Mouse (Mus musculus) brain, embryonic 14.5 days (tissue): ENCODE results near the gene Ift43. TPM values are rescaled to one million over a fixed set of nuclear protein-coding genes. Genes with fewer than 3 reads are reported as not detected.
A peak's percentile ranks its signal among the peaks of the same experiment; 100 is the strongest.

ENCODE experiments used
- DNase-seq: peaks from one replicate; pipeline ENCODE4 v3.0.0-alpha.2; 2011; ENCODE audit warnings: low read depth
- CTCF ChIP-seq: fragments of 200-500 bp; IDR thresholded peaks from 2 replicates; pipeline ENCODE4 v1.5.1; 2012; ENCODE audit warnings: inconsistent platforms, mild to moderate bottlenecking, moderate library complexity, borderline replicate concordance; ENCODE audit not compliant: insufficient read depth, insufficient read length; ENCODE audit errors: extremely low read depth
- POLR2A ChIP-seq: fragments of 200-500 bp; IDR thresholded peaks from 2 replicates; pipeline ENCODE4 v1.6.1; 2012; ENCODE audit warnings: mild to moderate bottlenecking, inconsistent platforms, borderline replicate concordance; ENCODE audit not compliant: poor library complexity, insufficient read depth, insufficient read length, severe bottlenecking; ENCODE audit errors: extremely low read depth
- polyA plus RNA-seq: library from polyadenylated mRNA; depleted of rRNA; stranded (reverse); fragments of >200 nt; gene quantifications from 2 replicates; pipeline ENCODE4 v1.2.3, GENCODE M21; 2012

Ift43 gene
- polyA plus RNA-seq, 1 experiment, result 37.5 TPM

DNA sequence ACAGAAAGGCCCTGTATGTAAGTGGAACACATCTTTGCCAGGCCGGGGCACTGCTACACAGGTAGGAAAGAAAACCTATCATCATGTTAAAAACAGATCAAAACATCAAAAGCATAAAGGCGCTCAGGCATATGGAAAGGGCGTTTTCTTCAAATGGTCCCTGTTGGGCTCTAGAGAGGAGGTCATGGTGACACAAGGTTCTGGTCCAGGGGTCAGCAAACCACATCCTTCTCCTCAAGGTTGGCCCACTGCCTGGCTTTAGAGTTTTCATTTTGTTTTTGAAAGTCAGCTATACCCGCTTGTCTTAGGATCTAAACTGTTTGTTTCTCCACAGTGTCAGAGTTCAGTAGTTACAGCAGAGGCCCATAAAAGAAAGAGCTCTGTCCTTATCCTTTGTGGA, 27.2 kb downstream of the Ift43 start:
- DNase-seq, result no peak
- TF ChIP-seq CTCF (no peak), POLR2A (no peak)

- TF ChIP-seq CTCF (peak; percentile 42; the same call in 1 of the 2 replicates), POLR2A (no peak)
- DNase-seq, result no peak
Measured at GRCm38 (mm10) chr12:86110637-86111036, 28.3 kb downstream of the Ift43 start.

GRCm38 (mm10) chr12:86116295-86116835, 34.0 kb downstream of the Ift43 start:
- DNase-seq, result no peak
- TF ChIP-seq POLR2A (no peak), CTCF (no peak)

- DNase-seq, result peak; percentile 25
- no peak for TF ChIP-seq CTCF
- TF ChIP-seq POLR2A, result no peak
Measured at GRCm38 (mm10) chr12:86124016-86124415, 41.7 kb downstream of the Ift43 start.

DNA sequence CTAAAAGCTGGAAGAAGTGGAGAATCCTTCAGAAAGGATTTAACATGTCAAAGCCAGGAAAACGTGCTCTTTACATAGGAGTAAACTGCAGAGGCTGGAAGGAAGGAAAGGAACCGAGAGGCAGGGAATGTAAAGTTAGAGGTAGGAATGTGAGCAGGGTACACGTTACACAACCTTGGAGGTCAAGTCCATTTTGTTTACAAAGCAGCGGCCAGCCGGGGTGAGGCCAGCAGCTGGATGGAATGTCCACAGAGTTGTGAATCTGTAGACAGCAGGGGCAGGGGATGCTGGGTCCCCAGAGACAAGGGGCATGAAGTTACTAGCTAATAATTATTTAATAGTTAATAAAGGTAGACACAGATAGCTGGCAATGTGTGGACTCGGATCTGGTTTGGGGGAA, 45.8 kb downstream of the Ift43 start:
- no peak for DNase-seq
- TF ChIP-seq CTCF (no peak), POLR2A (no peak)

- TF ChIP-seq POLR2A (no peak), CTCF (no peak)
- no peak for DNase-seq
Measured at GRCm38 (mm10) chr12:86129005-86129404, 46.7 kb downstream of the Ift43 start.

DNA sequence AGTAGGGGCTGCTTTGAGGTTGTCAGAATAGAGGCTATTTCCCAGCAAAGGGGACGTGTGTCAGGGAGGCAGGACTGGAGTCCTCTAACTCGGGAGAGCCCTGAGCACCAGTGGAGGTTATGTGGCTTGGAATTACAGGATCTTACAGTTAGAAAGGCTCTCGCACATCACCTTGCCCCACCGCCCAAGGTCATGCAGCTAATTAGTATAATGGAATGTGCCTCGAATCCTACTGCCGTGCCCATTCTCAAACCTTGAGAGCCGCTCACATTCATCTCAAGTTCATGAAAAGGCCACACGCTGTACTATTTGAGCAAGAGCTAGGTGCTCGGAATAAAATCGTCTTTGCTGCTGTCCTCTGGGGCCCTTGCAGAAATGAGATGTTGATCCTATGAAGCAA, 47.4 kb downstream of the Ift43 start:
- no peak for TF ChIP-seq POLR2A
- no peak for TF ChIP-seq CTCF
- DNase-seq, result no peak

DNA sequence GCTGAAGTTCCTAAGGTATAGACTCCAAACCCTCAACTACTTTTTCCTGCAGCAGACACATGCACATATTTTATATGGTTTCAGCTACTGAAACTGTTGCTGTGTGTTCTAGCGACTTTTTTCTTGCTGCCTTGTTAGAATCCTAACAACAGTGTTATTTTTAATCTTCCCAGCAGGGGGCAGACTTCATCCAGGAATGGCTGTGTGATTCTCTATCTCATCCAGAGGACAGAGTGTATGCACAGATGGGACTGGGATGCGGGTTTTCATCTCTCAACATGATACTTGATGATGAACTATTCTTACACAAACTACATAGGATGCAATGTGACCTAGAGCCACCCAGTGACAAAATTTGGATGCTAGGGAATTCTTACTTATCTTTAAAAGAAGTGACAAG, 50.5 kb downstream of the Ift43 start:
- peak; percentile 87 for DNase-seq
- no peak for TF ChIP-seq POLR2A
- TF ChIP-seq CTCF, result peak; percentile 71; the same call in 1 of the 2 replicates

DNA sequence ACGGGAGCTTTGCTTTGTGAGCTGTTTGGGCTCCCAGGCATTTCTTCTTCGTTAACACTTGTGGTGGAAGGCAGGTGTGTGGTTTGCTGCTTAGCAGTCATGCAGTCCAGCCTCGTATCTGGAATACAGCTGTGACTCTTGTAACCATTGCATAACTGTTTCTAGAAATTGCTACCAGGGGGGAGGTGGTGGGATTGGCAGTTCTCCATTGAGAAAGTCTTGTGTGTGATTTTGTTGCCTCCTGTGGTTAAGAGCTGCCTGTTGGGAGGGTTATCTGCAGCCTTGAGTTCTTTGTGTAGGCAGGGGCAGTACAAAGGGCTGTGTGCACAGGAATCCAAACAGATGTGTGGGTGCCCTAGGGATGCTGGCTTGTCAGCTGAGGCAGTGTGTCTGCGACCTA, 53.4 kb downstream of the Ift43 start:
- TF ChIP-seq POLR2A (no peak), CTCF (no peak)
- DNase-seq, result no peak

- no peak for DNase-seq
- no peak for TF ChIP-seq CTCF
Measured at GRCm38 (mm10) chr12:86138696-86139095, 56.4 kb downstream of the Ift43 start.

DNA sequence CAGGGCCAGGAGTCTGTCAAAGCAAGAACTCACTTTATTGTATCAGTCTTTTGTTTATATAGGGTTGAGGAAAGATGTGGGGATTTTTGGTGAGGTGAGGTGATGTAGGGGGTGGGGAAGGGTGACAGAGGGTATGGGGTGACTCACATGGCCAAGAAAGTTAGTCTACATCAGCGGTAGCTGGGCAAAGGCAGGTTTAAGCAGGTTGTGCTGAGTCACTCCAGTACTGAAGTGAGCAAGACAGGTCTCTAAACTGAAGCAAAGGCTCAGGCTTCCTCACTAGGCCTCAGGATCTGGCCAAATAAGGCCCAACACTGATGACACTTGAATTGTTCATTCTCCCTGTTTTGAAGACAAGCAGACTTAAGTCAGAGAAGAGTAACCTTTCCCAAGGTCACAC, 60.0 kb downstream of the Ift43 start:
- DNase-seq, result no peak
- TF ChIP-seq POLR2A (no peak), CTCF (no peak)

DNA sequence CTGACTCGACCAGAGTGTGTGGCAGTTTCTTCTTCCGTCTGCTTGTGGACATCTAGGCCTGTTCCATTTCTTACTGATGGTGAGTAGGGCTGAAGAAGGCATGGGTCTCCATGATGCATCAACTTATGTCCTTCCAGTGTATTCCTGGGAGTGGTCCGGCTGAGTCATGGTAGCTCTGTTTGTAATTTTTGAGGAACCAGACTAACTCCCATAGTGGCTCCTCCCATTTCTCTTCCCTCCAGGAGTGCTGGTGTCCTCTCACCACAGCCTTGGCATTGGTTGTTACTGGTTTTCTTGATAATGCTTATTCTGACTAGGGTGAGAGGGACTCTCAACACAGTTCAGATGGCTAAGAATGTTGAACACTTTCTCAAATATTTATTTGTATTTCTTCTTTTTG, 63.9 kb downstream of the Ift43 start:
- TF ChIP-seq POLR2A (no peak), CTCF (no peak)

DNA sequence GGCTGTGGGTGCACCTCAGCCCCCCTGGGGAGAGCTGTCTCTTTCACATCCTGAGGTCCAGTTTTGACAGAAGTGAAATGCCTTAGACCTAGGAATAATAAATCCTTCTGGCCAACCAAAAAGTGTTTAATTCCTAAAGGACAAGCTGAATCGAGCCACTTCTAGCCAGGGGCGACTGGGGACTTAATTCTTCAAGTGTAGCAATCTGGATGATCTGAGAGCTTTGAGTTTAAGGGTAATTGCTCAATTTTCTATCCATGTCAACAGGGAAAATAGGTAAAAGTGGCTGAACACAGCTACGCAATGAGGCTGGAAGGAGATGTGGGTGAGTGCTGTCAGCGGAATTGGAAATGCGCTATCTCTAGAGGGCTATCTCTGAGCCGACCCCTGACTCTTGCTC, 65.9 kb downstream of the Ift43 start:
- TF ChIP-seq POLR2A (no peak), CTCF (no peak)
- no peak for DNase-seq

More for the DNA sequence above, 63.9 kb downstream of the Ift43 start:
- no peak for DNase-seq

DNA sequence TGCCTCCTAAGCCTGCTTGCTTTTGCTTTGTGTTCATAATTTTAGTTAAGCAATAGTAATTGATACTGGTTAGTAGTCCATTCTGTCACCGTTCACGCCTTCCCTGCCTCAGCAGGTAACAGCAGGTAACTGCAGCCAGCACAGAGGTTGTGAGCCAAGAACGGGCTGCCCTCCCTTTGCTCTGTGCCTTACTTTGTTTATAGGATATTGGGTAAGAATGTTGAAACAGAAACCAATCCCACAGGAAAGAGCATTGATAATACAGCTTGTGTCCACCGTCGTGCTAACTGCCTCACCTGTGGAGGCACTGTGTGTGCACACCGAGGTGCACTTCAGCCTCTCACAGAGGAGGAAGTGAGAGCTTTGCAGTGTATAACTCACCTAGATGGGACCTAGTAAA, 66.7 kb downstream of the Ift43 start:
- no peak for TF ChIP-seq CTCF
- DNase-seq, result no peak
